Mouse (Mus musculus) lung, postnatal 0 days (tissue): ENCODE data around the gene Yeats2.

Experiments used
- CTCF ChIP-seq: IDR thresholded peaks from 2 replicates; pipeline ENCODE4 v1.5.1; 2016; ENCODE audit warnings: antibody characterized with exemption, mild to moderate bottlenecking
- EP300 ChIP-seq: IDR thresholded peaks from 2 replicates; pipeline ENCODE4 v1.6.1; 2016; ENCODE audit warnings: antibody characterized with exemption, mild to moderate bottlenecking, control low read depth

DNA sequence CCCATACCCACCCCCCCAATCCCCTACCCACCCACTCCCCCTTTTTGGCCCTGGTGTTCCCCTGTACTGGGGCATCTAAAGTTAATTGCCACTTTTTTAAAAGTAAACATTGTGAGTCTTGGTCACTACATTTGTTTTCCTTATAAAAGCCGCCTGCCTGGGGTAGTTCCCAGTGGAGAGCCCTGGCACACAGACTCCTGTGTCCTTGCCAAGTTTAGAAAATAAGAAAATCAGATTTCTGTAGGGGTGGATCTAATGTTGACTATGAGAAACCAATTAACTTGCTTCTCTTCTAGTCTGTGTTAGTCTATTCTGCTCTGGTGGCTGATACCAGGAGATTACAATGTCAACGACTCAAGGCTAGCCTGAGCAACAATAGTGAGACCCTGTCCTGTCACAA lies 28.2 kb upstream of the Yeats2 start:
- no peak for TF ChIP-seq CTCF
- TF ChIP-seq EP300 = no peak
